Comparison of ENCODE assay signal across 8 mouse cellular contexts in the genomic region with DNA sequence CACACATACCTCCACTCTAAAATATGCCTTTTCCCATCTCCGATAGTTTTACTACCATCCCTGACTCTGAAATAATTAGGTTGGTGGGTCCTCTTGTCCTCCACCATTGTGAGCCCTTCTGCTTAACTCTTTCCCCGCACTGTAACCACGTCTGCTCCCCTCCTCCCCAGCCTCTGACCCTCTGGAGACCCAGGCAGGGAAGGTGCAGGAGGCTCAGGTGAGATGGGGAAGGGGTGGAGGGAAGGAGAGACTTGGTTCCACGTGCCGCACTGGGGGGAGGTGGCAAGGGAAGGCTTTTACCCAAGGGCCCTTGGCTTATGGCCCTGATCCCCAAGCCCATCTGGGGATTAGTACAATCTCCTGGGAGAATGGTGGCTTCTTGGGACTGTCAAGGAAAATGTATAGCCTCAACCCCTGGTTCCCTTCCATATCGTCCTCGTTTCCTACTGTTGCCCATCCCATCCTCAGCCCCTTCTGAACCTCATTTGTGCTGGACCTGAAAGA. TPM values are rescaled to one million over a fixed set of nuclear protein-coding genes. Genes with fewer than 3 reads are reported as not detected.
DNase-seq lines count a peak whose midpoint lies in the region; ATAC-seq and TF ChIP-seq lines count a peak whose summit lies in the region.

Nfkbib (minus strand) TSS at position 51 of the 504 bp plus-strand sequence.

- no peaks in the 10 kb centered on the region for H3K9me3 ChIP-seq in lung, postnatal 0 days (ENCODE audit: low read length)
- no peaks in the 10 kb centered on the region for H3K9me3 ChIP-seq in midbrain, embryonic 13.5 days

- H3K4me1 ChIP-seq in lung, postnatal 0 days (ENCODE audit: insufficient read depth, low read depth, low read length) = peaks cover 6% of the 10 kb centered on the region; the same call in 1 of the 2 replicates
- peaks cover 36% of the 10 kb centered on the region for H3K4me1 ChIP-seq in midbrain, embryonic 13.5 days (replicated peaks)

- no peak within 1 kb of the TSS for H3K27ac ChIP-seq in lung, postnatal 0 days (ENCODE audit: low read length)
- H3K27ac ChIP-seq in midbrain, embryonic 13.5 days = no peak within 1 kb of the TSS; the same call in 1 of the 2 replicates

- 64% methylated on average over 7 of the region's 7 CpGs for WGBS in lung, postnatal 0 days
- 71% methylated on average over 7 of the region's 7 CpGs for WGBS in midbrain, embryonic 13.5 days

- peak within 1 kb of the TSS; percentile 72 for H3K4me3 ChIP-seq in lung, postnatal 0 days (ENCODE audit: low read depth, low read length)
- H3K4me3 ChIP-seq in midbrain, embryonic 13.5 days (replicated peaks) = peak within 1 kb of the TSS; percentile 75

- no peaks in the 10 kb centered on the region for H3K36me3 ChIP-seq in lung, postnatal 0 days (ENCODE audit: insufficient read depth, low read length)
- H3K36me3 ChIP-seq in midbrain, embryonic 13.5 days = peaks cover 12% of the 10 kb centered on the region

- no peaks in the 10 kb centered on the region for H3K27me3 ChIP-seq in lung, postnatal 0 days (replicated peaks; ENCODE audit: insufficient read depth, low read length)
- no peaks in the 10 kb centered on the region for H3K27me3 ChIP-seq in midbrain, embryonic 13.5 days

- no peak for TF ChIP-seq CTCF in lung, postnatal 0 days (IDR thresholded peaks at IDR 0.05)

- no peak for DNase-seq in lung, postnatal 0 days (ENCODE audit: low spot score)
- no peak for DNase-seq in lung, adult 18-20 months
- no peak for DNase-seq in heart, adult 8-10 months (ENCODE audit: low spot score)
- DNase-seq in layer of hippocampus, postnatal 14 days (ENCODE audit: low spot score in 2 of 2) = no peak
- DNase-seq in Muller cell, postnatal 12 days (ENCODE audit: inconsistent ontology term) = no peak
- no peak for DNase-seq in right cerebral cortex, adult 18-20 months

- no peak for TF ChIP-seq EP300 in lung, postnatal 0 days (IDR thresholded peaks at IDR 0.05)

- H3K4me2 ChIP-seq in lung, postnatal 0 days (replicated peaks; ENCODE audit: low read depth, low read length) = peak within 1 kb of the TSS; percentile 65
- H3K4me2 ChIP-seq in midbrain, embryonic 13.5 days (replicated peaks) = peak within 1 kb of the TSS; percentile 71

- peak within 1 kb of the TSS; percentile 44; the same call in 1 of the 2 replicates for H3K9ac ChIP-seq in lung, postnatal 0 days (replicated peaks; ENCODE audit: low read depth)
- H3K9ac ChIP-seq in midbrain, embryonic 13.5 days (replicated peaks) = peak within 1 kb of the TSS; percentile 76

- no peak for ATAC-seq in lung, postnatal 0 days
- no peak for ATAC-seq in common myeloid progenitor, adult 5-6 weeks (replicated peaks; ENCODE audit: low read depth, poor library complexity, severe bottlenecking)
- no peak for ATAC-seq in midbrain, embryonic 13.5 days

RNA-seq across cellular contexts. Expression of gene Nfkbib, which starts in this region (rescaled TPM):
- polyA plus RNA-seq in lung, postnatal 0 days (2015; fragmentation: Nextera tagmentation; extraction: Ambion mirVana) = 42.3 and 42.7 TPM in 2 replicates
- total RNA-seq in common myeloid progenitor, adult 5-6 weeks (2017) = 11.3 and 11.6 TPM in 2 replicates
- 10 to 100 TPM; 22.8 to 29.1 (median 28.1) TPM for total RNA-seq in heart, adult 8-10 months (2022)
- 10 to 100 TPM; 31.4 to 33.9 TPM for total RNA-seq in layer of hippocampus, postnatal 14 days (2021)
- 52.7 and 56.7 TPM in 2 replicates for polyA plus RNA-seq in midbrain, embryonic 13.5 days (2015; fragmentation: Nextera tagmentation; extraction: Ambion mirVana)
